Mouse (Mus musculus) skeletal muscle tissue, adult 2 months (tissue): ENCODE data around the gene Trpm5.
A peak's percentile ranks its signal among the peaks of the same experiment; 100 is the strongest.

Source experiments
- DNase-seq: peaks from one replicate; pipeline ENCODE4 v3.0.0-alpha.2; 2012; ENCODE audit warnings: low read depth, low spot score

Trpm5 gene

GRCm38 (mm10) chr7:143059202-143059870, 35.1 kb downstream of the Trpm5 start:
- DNase-seq, result no peak

GRCm38 (mm10) chr7:143058221-143058697, 36.2 kb downstream of the Trpm5 start:
- DNase-seq, result no peak

- no peak for DNase-seq
Observed at GRCm38 (mm10) chr7:143057667-143058220, 36.7 kb downstream of the Trpm5 start.

GRCm38 (mm10) chr7:143057023-143057422, 37.4 kb downstream of the Trpm5 start:
- DNase-seq, result no peak

- no peak for DNase-seq
Observed at GRCm38 (mm10) chr7:143055499-143056186, 38.8 kb downstream of the Trpm5 start.

- DNase-seq, result no peak
Observed at GRCm38 (mm10) chr7:143055001-143055400, 39.4 kb downstream of the Trpm5 start.

GRCm38 (mm10) chr7:143054612-143054965, 39.9 kb downstream of the Trpm5 start:
- no peak for DNase-seq

- no peak for DNase-seq
Observed at GRCm38 (mm10) chr7:143053961-143054611, 40.4 kb downstream of the Trpm5 start.

- no peak for DNase-seq
Observed at GRCm38 (mm10) chr7:143053008-143053899, 41.2 kb downstream of the Trpm5 start.

GRCm38 (mm10) chr7:143052626-143053007, 41.8 kb downstream of the Trpm5 start, which contains the start of gene Cd81:
Cd81 (plus strand) TSS chr7:143052739.
- DNase-seq, result peak; percentile 74

GRCm38 (mm10) chr7:143051316-143051715, 43.1 kb downstream of the Trpm5 start:
- no peak for DNase-seq

GRCm38 (mm10) chr7:143049841-143050816, 44.3 kb downstream of the Trpm5 start:
- DNase-seq, result no peak

GRCm38 (mm10) chr7:143049331-143049730, 45.1 kb downstream of the Trpm5 start:
- no peak for DNase-seq

GRCm38 (mm10) chr7:143046358-143046757, 48.1 kb downstream of the Trpm5 start:
- DNase-seq, result no peak

GRCm38 (mm10) chr7:143044826-143045206, 49.6 kb downstream of the Trpm5 start:
- no peak for DNase-seq

- no peak for DNase-seq
Observed at GRCm38 (mm10) chr7:143044049-143044825, 50.2 kb downstream of the Trpm5 start.

GRCm38 (mm10) chr7:143042897-143043300, 51.5 kb downstream of the Trpm5 start:
- DNase-seq, result no peak

- peak; percentile 58 for DNase-seq
Observed at GRCm38 (mm10) chr7:143042089-143042488, 52.4 kb downstream of the Trpm5 start.

- no peak for DNase-seq
Observed at GRCm38 (mm10) chr7:143041138-143041822, 53.2 kb downstream of the Trpm5 start.
